Mouse (Mus musculus) cerebellum, adult 18-20 months (tissue): ENCODE results near the gene Bcl9.

Experiments used
- DNase-seq, 2 experiments: peaks; one replicate each; pipeline ENCODE4 v3.0.0; 2021

Gene Bcl9

DNA sequence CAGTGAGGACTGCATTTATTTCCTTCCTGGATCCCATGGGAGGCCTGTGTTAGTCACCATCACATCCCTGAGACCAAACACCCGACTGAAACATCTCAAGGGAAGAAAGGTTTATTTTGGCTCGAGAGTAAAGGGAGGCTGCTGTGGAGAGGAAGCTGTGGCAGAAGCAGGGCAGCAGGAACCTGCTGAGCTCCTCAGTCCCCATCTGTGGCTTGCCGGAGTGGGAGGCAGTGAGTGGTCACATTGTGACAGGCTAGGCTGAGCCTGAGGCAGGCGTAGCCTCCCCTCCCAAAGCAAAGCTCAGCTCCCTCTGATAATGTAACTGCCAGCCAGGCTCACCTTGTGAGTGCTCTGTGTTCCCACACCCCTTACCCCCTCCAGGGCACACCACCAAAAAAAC is 130.6 kb downstream of the Bcl9 start:
- no peak for DNase-seq

DNA sequence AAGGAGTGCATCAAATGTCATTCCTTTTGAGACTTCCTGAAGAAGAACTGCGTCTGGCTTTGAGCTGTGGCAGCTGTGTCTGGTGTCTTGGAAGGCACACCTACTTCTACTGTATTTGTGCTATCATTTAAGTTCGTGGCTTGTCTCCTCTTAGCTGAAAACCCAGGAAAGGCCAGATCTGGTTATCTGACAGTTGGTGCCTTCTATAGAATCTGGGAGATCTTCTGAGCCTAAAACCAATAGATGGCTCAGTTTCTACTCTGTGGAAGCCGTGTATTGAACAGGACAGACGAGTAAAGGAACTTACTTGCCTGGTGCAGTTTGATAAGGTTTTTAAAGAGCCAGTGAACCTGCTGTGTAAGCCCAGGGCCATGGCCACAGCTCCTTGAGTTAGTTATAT is 133.2 kb downstream of the Bcl9 start:
- no peak for DNase-seq

DNA sequence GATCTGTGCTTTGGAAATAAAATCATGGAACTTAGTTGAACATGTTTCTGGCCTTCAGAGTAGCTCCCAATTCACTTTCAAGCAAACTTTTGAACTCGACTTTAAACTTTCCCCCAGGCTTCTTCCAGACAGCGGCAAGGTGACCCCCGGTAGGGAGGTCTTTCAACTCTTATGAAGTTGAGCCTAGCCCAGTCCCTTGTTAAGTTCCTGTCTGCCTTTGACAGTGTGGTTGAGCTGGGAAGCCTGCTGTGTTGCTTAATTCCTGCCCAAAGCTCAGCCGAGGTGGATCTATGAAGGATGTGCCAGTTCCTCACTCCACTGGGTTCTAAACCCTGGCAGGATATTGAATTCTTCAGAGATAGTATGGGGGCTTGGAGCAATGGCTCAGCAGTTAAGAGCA is 135.9 kb downstream of the Bcl9 start:
- DNase-seq, result no peak

DNA sequence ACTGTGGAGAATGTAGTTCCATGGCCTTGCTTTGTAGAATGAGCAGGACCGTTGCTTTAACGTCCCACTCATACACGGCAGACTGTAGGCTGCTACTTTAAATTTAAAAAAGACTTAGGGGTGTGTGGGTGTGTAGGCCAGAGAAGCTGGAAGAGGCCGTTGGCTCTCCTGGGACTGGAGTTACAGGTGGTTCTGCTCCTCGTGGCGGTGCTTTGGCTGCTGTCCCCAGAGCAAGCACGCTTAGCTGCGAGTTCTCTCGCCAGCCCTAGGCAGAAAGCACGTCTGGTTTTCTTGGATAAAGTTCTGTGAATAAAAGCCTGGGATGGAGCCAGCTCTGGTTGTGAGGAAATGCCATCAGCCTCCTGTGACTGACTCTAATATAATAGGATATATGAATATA is 136.8 kb downstream of the Bcl9 start:
- peak; percentile 9 to 18 for DNase-seq

DNA sequence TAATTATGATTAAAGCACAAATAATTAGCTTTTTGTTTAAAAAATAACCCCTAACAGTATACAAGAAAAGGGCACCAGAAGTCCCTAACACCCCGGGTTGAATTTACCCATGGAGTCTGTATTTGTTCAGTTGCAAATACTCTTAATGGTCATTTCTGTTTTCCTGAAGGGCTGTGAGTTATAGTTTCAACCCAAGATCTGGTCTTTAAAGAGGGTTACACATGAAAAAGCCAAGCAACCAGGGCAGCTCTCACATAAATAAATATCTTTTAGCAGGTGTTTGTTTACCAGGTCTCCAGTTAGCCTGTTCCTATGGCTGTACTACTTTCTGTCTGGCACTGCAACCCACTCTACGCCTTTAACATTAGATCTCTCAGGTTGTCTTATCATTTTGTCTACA is 137.7 kb downstream of the Bcl9 start:
- no peak for DNase-seq

DNA sequence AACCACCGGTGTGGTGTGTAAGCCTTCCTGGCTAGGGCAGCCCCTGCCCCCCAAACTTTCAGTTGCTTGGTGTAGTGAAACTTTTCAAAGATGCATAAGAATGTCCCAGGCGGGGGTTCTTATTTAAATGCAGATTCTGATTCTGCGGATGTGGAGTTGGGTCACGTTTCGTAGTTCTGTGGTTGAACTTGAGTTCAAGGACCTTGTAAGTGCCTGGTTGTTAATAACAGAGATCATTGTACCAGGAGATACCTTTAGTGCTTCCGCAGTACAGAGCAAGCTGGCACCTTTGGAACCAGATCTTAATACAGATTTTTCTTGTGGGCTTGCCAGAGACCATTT is 138.2 kb downstream of the Bcl9 start:
- no peak for DNase-seq

DNA sequence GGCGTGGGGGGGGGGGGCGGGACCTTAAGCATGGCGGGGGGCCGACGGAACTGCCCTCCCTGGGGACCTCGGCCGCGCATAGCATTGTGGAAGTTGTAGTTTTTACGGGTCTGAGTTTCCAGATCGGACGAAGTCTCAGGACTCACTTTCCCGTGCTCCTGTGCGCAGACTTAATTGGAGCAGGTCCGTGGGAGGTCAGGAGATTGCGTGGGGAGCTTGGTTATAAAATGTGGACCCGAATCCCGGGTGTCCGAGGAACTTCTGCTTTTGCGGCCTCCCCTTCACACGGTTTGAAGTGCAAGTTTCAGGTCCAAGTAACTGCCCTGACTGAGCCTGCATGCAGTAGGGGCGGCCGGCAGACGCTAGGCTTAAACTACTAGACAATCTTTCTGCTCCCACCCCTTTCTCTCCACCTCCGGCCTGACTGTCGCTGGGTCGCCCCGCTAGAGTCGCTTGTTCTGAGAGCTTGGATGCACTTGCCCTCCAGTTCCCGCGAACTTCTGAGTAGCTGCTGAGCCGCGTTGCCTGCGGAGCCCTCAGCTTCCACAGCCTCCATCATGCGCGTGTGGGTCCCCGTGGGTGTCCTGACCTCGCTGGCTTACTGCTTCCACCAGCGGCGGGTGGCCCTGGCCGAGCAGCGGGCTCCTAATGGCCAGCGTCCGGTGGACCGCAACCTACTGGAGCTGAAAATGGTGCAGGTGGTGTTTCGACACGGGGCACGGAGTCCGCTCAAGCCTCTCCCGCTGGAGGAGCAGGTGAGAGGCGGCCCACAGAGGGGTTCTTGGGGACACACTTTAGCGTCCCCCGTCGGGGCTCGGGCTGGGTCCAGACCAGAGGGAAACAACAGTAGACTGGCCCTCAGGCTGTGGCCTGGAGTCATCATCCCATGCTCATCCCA is 138.9 kb downstream of the Bcl9 start, which contains the start of gene Acp6:
Gene Acp6 (plus strand): TSS at position 167 of the 898 bp plus-strand sequence.
- peak; percentile 87 to 92 for DNase-seq

DNA sequence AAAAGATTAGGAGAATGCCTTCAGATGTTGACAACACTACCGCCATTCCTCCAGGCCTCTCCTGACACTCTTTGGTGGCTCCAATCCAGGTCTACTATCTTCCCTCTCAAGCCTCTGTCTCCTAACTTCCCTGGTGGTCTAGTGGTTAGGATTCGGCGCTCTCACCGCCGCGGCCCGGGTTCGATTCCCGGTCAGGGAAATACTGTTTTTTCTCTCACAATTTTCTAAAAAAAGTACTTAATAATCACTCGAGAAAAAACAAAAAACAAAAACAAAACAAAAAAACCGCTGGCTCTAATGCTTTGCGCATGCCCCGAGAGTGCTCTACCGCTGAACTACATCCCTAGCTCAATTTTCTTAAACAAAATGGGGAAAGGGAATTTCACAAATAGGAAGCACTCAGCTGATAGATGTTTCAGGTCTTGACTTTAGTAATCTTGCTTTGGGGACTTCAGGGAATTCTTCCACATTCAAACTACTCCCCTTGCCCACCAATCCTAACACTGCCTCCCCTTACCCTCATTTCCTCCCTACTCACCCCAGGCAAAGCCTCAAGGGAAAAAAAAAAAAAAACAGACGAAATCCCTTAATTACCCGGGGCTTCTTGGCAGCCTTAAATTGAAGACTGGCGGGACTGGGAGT is 139.6 kb downstream of the Bcl9 start:
- peak; percentile 81 to 90 for DNase-seq

DNA sequence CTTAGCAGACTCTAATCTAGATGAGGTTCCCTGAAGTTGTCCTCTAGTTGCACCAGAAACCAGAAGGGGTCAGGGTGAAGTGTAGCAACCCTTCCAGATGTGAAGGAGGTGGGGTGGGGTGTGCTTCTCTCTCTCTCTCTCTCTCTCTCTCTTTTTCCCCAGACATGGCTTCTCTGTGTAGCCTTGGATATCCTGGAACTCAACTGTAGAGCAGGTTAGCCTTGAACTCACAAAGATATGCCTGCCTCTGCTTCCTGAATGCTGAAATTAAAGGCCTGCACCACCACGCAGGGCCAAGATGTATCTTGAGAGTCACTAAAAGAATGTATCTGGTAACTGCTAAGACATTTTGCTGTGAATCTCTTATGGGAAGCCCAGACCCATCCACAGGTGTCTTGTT is 140.4 kb downstream of the Bcl9 start:
- DNase-seq, result no peak

DNA sequence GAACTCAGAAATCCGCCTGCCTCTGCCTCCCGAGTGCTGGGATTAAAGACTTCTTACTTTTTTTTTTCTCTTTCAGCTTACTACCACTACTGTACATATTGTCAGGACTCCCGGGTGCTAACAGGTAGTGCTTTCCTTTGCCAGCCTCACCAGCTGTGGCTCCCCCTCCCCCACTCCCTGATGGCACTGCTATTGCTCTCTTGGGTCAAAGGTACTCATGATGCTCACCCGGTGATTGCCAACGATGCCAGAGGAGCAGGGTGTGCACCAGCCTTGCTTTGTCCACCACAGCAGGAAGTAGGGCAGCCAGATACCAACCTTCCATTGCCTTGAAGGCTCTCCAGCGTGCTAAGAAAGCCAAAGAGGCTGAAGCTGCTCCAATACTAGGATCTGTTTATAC is 141.3 kb downstream of the Bcl9 start:
- peak in 1 of 2 experiments; percentile 14 for DNase-seq
